Mouse (Mus musculus): ENCODE data around the gene Psmb11.
A peak's percentile ranks its signal among the peaks of the same experiment; 100 is the strongest.

Gene Psmb11

DNA sequence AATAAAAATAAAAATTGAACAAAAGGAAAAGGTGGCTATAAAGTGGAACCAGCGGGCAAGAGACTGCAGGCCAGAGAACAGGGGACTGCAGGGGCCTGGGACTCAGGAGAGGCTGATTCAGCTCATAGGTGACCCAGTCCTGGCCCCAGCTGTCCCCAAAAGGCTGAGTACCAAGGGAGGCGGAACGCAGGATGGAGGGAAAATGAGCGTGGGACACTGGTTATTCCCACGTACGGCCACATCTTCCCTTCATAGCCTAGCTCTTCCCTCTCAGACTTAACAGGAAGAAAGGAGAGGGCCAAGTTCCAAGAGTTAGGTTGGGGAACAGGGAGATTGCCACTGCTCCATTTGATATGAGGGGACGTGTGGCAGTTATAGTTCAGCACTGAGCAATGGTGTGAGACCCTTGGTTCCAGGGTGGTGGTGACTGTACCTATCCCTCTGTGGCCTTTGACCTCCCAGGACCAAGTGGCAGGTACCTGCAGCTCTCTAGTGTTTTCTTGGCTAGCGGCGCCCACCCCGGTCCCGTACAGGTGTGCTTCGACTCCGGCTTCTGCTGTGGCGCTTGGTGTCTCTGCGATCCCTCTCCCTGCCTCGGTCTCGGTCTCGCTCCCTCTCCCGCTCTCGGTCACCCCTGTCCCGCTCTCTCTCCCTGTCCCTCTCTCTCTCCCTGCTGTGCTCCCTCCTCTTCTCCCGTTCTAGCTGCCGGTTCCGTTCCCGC, 21.2 kb downstream of the Psmb11 start:
- DNase-seq = no peak

DNA sequence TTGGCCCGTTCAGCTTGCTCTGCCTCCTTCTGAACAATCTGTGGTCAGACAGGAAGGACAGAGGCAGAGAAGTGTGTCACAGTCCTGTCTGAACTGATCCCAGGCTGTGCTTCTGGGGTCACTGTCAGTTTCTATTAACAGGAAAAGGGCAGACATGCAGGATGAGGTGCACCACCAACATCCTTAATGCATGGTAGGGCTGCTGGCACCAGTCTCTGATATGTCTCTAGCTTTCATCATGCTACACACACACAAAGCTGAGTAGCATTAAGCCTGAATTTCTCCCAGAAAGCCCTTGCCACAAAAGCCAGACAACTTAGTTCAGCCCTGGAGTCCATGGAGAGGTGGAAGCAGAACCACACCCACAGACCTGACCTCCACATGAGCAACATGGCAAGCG, 21.8 kb downstream of the Psmb11 start:
- DNase-seq = no peak

GRCm38 (mm10) chr14:54644294-54644693, 23.1 kb downstream of the Psmb11 start:
- no peak for DNase-seq

GRCm38 (mm10) chr14:54646455-54646854, 25.2 kb downstream of the Psmb11 start:
- DNase-seq = no peak

DNA sequence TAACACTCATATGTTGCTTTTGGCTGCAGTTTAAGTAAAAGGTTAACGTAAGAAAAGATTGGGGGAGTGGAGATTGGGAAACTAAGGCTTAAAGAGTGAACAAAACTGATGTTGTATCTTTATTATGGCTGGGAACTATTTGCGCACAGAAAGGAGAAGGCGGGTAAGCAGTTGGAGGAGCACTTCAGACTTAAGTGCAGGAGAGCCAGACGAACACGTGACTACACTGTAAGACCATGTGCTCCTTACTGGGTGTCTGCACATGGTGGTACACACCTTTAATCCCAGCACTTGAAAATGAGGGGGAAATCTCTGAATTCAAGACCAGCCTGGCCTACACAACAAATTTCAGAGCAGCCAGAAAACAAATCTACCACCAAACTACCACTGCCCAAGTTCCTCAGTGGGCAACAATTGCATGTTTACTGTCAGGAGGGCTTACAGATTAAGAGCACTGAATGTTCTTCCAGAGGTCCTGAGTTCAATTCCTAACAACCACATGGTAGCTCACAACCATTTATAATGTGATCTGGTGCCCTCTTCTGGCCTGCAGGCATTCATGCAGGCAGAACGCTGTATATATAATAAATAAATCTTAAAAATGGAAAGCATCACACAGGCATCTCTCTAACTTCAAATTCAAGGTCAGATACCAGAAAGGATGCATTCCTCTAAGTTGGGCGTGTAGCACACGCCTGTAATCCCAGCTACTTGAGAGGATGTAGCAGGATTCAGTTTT, 25.8 kb downstream of the Psmb11 start:
- no peak for DNase-seq

GRCm38 (mm10) chr14:54647900-54648299, 26.7 kb downstream of the Psmb11 start:
- no peak for DNase-seq

- peak; percentile 93 for DNase-seq
Measured at GRCm38 (mm10) chr14:54650621-54651454, 29.6 kb downstream of the Psmb11 start.

DNA sequence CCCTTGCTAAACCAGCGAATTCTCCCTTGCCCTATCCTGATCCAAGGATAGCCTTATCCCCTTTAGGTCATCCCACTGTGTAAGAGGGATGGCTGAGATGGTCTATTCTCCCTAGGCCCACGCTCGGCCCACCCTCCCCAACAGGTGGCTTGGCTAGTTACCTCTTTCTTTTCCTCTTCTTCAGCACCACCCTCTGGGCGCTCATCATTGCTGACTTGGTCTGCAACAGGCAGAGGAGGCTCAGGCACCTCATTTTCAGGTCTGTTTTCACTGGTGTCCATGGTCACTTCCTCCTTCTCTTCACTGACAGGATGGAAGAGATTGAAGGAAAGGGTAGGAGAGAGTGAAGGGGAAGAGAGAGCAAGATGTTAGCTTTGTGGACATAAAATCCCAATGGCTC, 30.3 kb downstream of the Psmb11 start:
- DNase-seq = no peak

DNA sequence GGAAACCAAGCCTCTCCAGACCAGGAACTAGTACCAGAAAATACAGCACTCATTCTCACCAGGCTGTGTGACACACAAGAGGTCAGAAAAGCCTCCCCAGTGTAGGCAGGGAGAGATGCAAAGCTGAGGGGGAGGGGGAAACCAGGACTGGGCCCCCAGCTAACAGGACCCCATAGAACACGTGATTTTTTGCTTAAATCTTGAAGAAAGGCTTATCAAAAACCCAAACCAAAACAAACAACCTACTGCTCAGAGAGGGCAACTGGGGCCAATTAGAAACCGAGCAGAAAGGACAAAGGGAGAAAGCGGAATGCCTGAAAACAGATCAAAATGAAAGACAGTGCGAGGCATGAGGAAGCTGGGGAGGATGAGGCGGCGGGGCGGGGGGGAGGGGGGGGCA, 31.6 kb downstream of the Psmb11 start:
- no peak for DNase-seq

GRCm38 (mm10) chr14:54653496-54653895, 32.3 kb downstream of the Psmb11 start:
- DNase-seq = peak; percentile 92

GRCm38 (mm10) chr14:54660009-54660408, 38.8 kb downstream of the Psmb11 start:
- DNase-seq = no peak

GRCm38 (mm10) chr14:54664477-54665222, 43.4 kb downstream of the Psmb11 start:
- no peak for DNase-seq

DNA sequence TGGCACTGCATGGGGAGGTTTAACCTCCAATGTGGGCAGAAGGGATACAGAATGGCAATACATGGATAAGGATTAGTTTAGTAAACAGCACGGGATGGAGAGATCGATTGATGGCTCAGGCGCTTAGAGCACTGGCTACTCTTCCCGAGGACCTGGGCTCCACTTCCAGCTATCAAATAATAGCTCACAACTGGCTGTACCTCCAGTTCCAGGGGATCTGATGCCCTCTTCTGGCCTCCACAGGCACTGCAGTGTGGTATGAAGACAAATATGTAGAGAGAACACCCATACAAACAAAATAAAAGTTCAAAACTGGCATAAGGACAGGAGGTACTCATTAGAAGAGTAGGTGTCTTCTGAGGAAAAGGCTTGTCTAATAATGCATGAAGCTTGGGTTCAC, 48.1 kb downstream of the Psmb11 start:
- peak; percentile 69 for DNase-seq

GRCm38 (mm10) chr14:54674317-54674716, 53.1 kb downstream of the Psmb11 start:
- no peak for DNase-seq

DNA sequence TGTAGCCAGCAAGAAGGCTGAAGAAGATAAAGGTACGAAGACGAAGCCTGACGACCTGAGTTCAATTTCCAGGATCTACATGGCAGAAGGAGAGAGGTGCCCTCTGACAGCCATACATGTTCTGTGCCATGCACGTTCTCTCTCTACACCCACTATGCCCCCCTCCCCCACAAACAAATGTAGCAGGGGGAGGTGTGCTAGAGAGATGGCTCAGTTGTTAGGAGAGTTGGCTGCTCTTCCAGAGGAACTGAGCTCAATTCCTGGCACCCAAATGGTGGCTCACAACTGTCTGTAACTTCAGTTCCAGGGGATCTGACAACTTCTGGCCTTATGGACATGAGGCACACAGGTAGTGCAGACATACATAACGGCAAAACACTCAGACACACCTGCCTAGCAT, 55.1 kb downstream of the Psmb11 start:
- no peak for DNase-seq

- no peak for DNase-seq
Measured at GRCm38 (mm10) chr14:54678657-54679304, 57.5 kb downstream of the Psmb11 start.
